Mouse (Mus musculus) adipocyte (in vitro differentiated cells): ENCODE measurements around the gene Ywhae.

ENCODE experiments used
- DNase-seq: peaks from one replicate; pipeline ENCODE4 v3.0.0-alpha.2; 2016; ENCODE audit warnings: low spot score

The Ywhae gene

GRCm38 (mm10) chr11:75794602-75795320, 62.1 kb downstream of the Ywhae start:
- no peak for DNase-seq

DNA sequence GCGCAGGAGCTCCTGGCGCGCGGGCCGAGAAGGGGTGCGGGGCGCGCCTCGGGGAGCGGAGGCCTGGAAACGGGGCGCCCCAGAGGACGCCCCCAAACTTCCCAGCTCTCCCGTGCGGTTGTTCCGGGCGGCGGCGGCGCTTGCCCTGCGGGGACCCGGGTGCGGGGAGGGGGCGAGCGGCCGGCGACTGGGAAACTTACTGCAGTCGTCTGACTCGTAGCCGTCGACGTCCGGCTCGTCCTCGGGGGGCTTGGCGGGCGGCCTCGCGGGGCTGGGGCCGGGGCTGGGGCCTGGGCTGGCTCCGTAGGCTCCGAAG, 62.6 kb downstream of the Ywhae start:
- no peak for DNase-seq

- no peak for DNase-seq
These were observed 63.4 kb downstream of the Ywhae start, which contains the start of gene Doc2b for GRCm38 (mm10) chr11:75796029-75796445. Gene Doc2b (minus strand): TSS chr11:75796049.

DNA sequence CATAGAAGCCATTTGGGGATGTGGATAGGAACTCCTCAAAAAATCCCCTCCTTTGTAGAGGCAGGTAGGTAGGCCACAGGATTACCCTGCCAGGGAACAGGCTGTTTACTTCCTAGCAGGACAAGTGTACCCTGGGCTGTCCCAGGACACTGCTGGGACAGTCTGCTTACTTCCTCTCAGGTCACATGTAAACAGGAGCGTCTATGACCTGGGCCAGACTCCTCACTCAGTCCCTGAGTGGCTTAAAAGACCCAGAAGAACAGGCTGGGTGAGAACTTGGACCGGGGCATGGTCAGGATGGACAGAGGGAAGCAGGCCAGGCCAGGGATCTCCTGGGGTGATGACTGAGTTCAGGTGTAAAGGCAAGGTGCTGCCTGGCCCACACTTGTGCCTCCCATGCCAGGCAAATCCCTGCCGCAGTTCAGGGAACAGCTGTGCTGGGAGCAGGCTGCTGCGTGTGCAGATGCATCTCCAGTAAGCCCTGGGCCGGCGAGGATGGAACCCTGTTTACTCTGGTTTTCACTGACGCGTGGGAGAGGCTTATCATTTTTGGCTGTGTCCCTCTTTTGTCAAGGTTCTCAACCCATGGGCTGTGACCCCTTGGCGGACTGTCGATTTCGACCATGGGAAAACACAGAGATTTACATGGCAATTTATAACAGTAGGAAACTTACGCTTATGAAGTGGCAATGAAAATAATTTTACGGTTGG, 64.0 kb downstream of the Ywhae start:
- no peak for DNase-seq

- DNase-seq: no peak
These were observed 68.7 kb downstream of the Ywhae start for GRCm38 (mm10) chr11:75801369-75801768.

DNA sequence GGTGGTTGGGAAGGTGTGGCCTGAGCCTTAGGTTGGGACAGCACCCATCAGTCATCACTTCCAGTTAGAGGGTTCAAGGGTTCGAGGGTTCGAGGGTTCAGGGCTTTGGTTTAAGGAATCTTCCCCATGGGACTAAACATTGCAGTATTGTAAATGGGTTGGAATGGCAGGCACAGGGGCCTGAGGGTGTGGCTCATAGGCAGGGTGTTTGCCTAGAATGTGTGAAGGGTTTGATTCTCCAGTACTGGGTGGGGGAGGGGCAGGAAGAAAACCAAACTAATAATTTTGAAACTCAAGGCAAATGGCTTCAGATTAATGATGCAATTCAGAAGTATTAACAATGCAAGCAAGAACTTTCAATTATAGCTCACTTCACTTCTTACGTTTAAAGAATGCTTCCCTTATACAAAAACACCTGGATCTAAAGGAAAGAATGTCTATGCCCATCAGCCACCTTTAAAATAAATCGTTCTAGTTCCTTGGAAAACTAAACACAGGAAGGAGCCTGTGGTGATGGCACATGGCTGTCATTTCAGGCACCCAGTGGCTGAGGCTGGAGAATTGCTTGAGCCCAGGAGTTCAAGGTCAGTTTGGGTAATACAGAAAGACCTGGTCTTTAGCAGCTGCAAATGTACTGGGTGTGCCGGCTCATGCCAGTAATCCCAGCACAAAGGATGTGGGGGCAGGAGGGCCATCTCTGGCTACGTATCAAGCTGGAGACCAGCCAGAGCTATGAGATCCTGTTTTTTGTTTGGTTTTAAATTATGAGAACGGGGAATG, 69.3 kb downstream of the Ywhae start:
- no peak for DNase-seq

DNA sequence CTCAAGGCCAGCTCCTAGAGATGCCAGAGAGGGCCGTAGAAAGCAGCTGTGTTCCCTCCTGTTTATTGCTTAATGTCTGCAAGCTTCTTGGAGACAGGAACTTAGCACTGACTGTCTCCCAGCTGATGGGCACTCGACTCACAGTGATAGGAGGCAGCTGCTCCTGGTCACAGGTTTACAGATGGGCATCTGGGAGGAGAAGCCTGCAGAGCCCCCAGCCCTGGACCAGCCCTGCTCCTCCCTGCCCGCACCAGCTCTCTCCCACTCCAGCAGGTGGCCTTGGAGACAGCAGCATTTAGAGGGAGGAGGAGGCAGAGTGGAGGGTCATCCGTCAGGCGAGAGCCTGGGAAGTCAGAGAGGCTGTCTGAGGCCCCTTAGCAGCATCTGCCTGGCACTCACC, 74.8 kb downstream of the Ywhae start:
- DNase-seq: no peak

- DNase-seq: no peak
These were observed 77.9 kb downstream of the Ywhae start for GRCm38 (mm10) chr11:75810526-75810925.

- peak; percentile 89 for DNase-seq
These were observed 79.2 kb downstream of the Ywhae start for GRCm38 (mm10) chr11:75811900-75812299.

DNA sequence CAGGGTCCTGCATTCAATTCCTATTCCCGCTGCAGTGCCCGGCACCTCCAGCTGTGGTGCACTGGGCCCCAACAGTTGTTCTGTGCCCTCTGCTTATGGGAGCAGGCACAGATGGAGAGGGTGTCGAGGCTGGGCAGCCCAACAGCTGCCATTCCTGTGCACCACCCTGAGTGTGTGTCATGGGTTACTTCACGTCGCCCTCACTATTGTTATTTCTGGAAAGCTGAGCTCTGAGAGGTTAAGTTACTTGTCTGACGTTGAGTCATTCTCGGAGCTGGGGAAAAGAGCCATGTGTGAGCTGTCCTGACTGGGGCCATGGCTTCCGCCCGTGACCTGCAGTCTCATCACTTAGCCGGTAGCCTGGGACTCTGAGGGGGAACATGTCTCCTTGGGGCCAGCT, 80.4 kb downstream of the Ywhae start:
- peak; percentile 58 for DNase-seq
